Mouse (Mus musculus) embryo, embryonic 11.5 days (tissue): ENCODE results near the gene Brca1.
"Not testable (repeated sequence)": the region's sequence is repeated elsewhere in the genome, so short reads cannot be mapped to it uniquely, and the experiment has no call there.

Source experiments
- DNase-seq: peaks from one replicate; pipeline ENCODE4 v3.0.0-alpha.2; 2012; ENCODE audit warnings: low read depth, low spot score

Brca1 gene

DNA sequence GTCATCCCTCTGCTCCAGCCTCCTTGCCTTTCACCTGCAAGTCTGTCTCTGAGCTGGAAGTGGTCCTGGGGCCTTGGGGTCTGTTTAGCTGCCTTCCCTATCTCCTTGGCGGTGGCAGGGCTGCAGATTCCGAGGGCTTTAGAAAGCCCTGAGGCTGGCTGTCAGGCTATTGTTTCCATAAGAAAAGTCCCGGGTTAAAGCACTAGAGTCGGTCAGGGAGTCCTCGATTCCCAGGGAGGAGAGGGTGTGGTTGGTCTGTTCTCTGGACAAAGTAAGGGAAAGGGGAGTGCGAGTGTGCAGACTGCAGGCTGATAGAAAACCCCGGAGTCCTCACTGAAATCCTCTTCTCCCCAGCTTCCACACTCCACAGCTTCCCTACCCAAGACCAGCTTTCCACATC, 81.5 kb downstream of the Brca1 start:
- DNase-seq = no peak

- DNase-seq = no peak
Observed at GRCm38 (mm10) chr11:101469155-101469554, 82.6 kb downstream of the Brca1 start.

- DNase-seq = no peak
Observed at GRCm38 (mm10) chr11:101468731-101469130, 83.0 kb downstream of the Brca1 start.

DNA sequence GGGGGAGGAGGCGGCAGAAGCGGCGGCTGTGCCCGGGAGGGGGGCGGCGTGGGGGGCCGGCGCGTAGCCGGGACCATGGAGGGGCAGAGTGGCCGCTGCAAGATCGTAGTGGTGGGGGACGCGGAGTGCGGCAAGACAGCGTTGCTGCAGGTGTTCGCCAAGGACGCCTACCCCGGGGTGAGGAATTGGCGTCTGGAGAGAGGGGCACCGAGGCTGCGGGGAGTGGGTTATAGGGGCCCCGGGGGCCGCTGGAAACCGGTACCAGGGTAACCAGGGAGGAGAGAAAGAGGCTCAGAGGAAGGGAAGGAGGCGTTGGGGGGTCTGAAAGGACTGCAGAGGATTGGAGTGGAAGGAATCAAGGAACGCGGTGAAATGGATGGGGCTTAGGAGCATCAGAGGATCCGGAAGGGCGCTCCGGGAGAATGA, 83.5 kb downstream of the Brca1 start:
- DNase-seq = no peak

DNA sequence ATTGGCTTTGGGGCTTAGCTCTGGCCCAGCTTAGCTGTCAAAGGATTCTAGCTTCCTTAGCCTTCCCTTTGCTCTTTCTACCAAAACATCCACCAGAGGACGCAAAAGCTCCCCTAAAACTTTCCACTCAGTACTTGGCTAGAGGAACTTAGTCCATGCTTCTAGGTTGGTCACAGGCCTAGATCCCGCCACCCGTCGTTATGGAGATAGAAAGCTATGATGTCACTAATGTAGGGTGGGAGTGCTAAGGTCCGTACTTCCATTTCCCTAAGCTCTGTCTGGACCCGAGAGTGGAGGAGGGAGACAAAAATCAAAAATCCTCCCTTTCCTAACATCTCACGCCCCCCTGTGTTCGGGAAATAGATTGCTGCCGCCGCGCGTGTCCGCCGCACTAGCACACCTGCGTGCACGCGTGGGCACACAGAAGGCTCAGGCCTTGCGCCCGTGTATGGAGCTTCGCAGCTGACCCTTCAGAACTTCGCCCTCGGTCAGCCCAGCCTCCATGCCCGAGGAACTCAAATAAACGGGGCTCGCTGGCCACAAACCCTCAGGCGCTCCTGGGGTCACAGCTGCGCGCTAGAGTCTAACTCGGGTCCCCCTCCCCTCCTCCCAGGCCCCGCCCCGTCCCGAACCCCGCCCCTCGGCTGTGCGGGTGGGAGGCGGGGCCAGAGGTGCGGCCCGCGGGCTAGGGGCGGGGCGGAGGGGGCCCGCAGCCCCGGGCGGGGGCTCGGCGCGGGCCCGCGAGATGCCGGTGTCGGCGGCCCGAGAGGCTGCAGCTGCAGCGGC, 84.1 kb downstream of the Brca1 start:
- no peak for DNase-seq

GRCm38 (mm10) chr11:101466552-101466950, 85.2 kb downstream of the Brca1 start:
- not testable (repeated sequence) for DNase-seq

DNA sequence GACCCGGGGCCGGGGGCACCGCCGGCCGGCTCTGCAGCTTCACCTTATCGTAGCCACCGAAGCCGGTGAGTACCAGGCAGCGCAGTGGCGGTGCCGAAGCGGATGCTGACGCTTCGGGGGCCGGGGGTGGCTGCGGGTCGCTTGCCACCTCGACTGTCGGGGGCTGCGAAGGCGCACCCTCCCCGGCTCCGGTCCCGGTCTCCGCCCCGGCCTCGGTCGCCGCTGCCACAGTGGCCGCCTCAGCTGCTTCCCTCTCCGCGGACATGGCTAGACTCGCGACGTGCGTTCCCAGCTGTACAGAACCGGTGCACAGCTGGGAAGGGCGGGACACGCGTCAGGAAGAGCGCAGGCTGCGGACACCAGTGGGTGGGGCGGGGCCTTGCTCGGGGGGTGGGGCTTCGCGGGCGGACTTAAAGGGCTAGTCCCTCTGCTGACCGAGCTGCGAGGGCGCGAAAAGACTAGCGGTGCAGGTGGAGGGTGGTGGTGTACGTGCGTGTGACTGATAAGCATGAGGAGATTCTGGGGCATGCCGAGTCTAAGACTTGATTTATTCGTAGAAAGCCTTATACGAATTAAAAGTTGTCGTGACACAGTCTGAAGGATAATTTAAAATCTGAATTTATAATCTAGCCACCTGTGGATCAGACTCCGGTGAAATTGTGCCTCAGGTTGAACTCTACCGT, 85.7 kb downstream of the Brca1 start, which contains the start of gene Vat1:
Vat1 (minus strand) TSS at position 362 of the 683 bp plus-strand sequence.
- no peak for DNase-seq

DNA sequence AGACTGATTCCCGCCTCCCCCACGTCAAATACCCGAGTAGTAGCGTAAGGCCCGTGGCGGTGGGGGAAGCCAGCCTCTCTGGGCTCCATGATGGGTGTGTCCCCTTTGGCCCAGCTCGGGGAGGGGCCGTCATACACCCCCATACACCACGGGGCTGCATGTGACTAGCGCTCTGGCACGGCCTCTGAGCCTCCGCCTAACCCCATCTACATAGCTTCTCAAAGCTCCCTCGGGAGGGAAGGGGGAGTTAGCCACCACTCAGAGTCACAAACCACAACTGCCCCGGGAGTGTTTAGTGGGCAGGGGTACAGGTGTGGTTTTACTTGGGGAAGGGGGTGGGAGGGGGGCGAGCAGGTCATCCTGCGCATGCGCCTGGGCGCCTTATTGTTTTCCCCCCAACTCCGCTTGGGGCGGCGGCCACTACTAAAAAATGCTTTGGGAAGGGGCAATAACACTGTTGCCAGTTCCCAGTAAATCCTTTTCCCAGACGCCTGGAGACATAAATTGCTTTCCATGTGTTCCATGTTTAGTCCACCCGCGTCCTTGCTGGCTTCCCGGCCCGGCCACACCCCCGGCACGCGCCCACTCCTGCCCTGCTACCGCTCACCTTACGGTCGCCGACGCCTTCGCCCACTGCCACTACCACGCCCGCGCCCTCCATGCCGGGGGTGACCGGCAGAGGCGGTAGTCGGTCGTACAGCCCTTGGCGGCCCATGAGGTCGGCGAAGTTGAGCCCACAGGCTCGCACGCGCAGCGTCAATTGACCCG, 86.5 kb downstream of the Brca1 start:
- no peak for DNase-seq

DNA sequence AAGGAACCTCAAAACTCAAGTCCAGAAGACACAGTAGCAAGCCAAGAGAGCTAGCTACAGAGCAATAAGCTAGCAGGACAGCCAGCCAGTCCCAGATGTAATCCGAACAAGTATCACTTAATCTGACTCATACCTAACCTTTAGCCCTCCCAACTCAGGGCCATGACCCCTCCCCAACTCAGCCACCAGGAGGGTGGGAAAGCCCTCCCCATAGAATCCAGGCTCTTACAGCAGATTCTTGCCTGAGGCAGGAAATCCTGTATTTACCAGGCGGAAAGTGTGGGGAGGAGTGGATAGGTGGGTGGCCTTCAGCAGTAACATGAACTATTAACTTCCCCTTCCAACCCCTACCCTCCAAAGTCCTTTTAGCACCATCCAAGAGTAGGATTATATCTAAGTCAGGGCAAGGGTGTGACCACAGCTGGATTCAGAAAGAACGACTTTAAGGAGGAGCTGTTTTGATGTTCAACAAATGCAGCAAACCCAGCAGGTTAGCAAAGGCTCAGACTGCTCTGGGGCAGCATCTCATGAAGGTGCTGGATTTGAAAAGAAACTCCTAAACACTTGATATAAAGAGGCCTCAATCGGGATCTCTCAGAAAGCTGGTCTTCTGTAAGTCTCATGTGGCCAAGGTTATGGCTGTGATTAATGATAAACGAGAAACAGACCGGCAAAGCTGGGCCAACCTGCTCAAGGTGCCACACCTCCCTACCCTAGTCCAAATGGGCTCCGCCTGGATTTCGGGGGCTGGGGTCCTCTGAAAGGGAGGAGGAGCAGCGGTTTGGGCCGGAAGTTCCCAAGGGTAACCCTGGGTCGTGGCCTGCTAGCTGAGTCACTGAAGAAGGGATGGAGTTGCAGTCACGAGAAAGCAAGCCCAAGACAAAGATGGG, 87.3 kb downstream of the Brca1 start, which contains the start of gene Rnd2:
Rnd2 (plus strand) TSS at position 789 of the 890 bp plus-strand sequence.
- DNase-seq = no peak

DNA sequence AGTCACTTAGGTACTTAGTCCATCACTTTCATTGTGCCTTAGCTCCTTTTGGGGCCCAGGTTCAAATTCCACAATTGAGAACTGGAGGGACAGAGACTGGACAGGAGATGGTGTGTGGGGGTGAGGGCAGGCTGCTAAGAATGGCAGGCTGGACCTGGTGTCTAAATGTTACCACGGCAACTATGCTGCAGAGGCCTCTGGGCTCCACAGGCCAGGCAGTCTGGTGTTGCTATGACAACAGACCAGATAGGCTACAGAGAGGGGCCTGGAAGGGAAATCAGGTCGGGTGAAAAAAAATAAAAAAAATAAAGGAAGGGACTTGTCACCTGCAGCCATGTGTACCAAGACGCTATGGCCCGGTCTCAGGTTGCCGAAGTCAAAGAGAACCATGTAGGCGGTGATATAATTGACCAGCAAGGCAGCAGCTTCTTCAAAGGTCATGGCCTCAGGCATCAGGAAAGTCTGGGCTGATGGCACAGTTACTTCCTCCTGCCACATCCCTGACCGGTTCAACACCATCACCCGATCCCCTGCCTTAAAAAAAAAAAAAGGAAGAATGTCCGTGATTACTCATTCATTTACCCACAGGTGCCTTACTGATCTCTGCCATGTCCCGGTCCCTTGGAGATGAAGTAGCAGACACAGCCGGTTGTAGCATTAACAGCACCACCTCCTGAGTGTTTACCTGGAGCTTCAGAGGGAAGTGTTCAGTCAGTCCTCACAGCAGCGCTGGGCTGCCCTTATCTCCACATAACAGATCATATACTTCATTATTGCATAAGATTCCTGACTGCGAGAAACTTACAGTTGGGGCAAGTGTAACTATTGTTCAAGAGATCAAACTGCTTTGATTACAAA, 88.9 kb downstream of the Brca1 start:
- no peak for DNase-seq

DNA sequence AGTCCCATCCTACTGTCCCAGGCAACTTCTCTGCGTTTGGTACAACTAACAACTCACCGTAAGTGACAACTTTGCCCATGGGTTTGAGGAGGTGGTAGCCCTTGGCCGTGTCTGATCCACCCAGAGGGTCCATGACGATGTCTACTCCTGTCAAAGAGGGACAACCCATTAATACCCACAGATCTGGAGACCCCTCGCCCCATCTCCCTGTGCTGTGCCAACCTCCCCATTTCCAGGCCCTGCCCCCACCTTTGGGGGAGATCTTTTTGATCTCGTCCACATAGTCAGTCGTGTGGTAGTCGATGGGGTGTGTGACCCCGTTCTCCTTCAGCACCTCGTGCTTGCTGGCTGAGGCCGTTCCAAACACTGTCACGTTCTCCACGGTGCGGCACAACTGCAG, 89.6 kb downstream of the Brca1 start:
- no peak for DNase-seq

DNA sequence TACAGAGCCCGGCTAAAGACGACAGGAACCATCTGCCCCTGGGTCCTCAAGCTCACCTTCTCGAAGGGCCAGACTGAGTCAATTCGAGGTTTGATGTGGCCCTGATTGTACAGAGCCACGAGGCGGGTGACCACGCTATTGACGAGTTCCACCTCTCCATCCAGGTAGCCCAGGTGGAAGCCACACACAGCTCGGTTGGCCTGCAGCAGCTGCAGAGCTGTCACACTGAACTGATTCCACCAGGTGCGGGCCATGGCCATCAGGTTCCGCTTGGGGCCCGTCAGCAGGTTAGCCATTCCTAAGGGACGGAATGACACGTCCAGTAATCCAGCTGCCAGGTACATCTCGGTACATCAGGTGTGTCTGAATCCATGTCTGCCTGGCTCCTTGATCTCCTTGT, 91.4 kb downstream of the Brca1 start:
- no peak for DNase-seq

- DNase-seq = no peak
Observed at GRCm38 (mm10) chr11:101459716-101460115, 92.0 kb downstream of the Brca1 start.

GRCm38 (mm10) chr11:101458217-101458616, 93.5 kb downstream of the Brca1 start:
- no peak for DNase-seq

DNA sequence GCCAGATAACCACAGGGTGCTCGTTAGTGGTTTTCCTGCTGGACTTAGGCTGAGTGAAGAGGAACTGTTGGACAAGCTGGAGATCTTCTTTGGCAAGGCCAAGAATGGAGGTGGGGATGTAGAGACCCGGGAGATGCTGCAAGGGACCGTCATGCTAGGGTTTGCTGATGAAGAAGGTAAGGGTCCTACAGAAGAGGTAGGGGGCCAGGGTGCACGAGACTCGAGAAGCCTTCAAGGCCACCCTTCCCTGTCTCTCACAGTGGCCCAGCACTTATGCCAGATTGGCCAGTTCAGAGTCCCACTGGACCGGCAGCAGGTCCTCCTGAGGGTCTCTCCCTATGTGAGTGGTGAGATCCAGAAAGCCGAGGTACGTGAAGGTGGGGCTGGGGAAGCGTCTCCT, 94.1 kb downstream of the Brca1 start:
- no peak for DNase-seq

DNA sequence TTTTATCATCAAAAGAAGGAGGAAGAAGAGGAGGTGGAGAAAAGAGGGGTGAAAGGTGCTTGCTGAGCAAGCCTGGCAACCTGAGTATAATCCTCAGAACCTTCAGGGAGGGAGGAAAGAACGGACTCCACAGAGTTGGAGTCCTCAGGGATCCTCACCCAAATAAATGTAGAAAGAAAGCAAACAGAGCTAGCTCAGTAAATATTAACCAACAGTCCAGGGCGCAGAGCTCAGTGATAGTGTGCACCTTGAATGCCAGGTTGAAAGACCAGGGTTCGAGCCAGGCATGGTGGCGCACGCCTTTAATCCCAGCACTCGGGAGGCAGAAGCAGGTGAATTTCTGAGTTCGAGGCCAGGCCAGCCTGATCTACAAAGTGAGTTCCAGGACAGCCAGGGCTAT, 96.1 kb downstream of the Brca1 start:
- no peak for DNase-seq

- DNase-seq = no peak
Observed at GRCm38 (mm10) chr11:101454702-101455101, 97.1 kb downstream of the Brca1 start.

- DNase-seq = no peak
Observed at GRCm38 (mm10) chr11:101452093-101452774, 99.5 kb downstream of the Brca1 start.

DNA sequence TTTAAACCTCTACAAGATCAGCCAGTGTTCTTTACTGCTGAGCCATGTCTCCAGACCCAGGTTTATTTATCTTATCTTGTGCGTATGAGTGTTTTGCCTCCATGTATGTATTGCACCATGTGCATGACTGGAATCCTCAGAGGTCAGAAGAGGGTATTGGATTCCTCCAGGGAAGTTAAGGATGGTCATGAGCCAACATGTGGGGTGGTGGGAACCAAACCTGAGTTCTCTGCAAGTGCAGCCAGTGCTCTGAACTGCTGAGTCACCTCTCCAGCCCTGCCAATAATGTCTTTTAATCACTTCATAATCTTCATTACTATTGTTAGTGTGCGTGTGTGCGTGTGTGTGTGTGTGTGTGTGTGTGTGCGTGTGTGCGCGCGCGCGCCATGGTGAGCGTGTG, 100.2 kb downstream of the Brca1 start:
- DNase-seq = no peak

DNA sequence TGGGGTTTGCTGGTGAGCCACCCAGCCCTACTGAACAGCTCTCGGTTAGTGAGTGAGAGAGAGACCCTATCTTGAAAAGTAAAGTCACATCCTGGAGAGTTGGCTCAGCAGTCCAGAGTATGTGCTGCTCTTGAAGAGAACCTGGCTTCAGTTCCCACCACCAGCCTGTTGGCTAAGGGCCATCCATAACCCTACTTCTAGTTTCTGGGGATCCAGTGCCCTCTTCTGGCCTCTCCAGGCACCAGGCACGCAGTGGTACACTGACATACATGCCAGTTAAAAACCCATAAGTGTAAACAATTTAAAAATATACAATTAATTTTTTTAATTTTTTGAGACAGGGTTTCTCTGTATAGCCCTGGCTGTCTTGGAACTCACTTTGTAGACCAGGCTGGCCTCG, 101.4 kb downstream of the Brca1 start:
- no peak for DNase-seq
